8 mouse cellular contexts compared by ENCODE assay signal in the genomic region with DNA sequence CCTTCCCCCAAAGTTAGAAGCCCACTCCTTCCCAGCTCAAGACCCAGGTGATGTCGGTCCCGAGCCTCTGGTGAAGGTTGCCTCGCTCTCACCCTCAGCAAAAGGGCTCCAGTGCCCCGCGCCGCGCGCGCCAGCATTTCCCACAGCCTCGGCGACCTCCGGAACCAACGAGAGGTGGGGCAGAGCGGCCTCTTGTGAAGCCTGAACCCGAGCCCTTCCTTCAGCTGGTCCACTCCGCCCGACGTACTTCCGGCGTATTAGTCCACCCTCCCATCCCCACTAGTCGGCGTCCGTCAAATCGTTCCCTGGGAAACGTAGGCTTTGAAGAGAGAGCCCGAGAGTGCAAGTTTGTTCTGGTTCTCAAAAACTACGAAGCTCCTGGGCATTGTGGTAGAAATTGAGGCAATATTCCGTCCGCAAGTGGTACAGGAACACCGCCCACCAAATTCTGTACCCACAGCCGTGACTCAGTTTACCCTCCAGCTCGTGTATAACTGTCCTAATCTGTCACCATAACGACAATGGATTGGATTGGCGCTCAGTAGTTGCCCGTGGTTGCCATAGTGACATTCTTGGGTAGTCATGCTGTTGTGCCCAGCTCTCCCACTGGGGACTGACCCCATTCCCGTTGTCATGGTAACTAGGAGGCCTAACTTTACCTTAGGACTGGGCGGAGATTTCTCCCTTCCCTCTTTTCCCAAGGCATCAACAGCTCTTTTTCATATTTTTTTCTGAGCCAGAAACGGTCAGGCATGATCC. TPM values are rescaled to one million over a fixed set of nuclear protein-coding genes. Genes with fewer than 3 reads are reported as not detected.
DNase-seq lines count a peak whose midpoint lies in the region; ATAC-seq lines count a peak whose summit lies in the region.

A gene (minus strand): TSS at position 474 of the 759 bp plus-strand sequence.

- H3K27me3 ChIP-seq in hindbrain, embryonic 15.5 days: no peaks in the 10 kb centered on the region

- WGBS in hindbrain, embryonic 15.5 days: under 1% methylated on average over 38 of the region's 38 CpGs

- H3K9ac ChIP-seq in hindbrain, embryonic 15.5 days: peak within 1 kb of the TSS; percentile 92

- peak within 1 kb of the TSS; percentile 84 for H3K27ac ChIP-seq in hindbrain, embryonic 15.5 days (replicated peaks)

- no peaks in the 10 kb centered on the region for H3K9me3 ChIP-seq in hindbrain, embryonic 15.5 days

- H3K4me1 ChIP-seq in hindbrain, embryonic 15.5 days (replicated peaks): peaks cover 24% of the 10 kb centered on the region

- peak; percentile 98 for DNase-seq in R1 (ENCODE audit: low read depth, low spot score)
- DNase-seq in cerebellum, postnatal 25 days: peak; percentile 91 to 96
- DNase-seq in frontal cortex, postnatal 36 days (ENCODE audit: low spot score in 2 of 2): peak; percentile 91 to 95
- peak; percentile 89 for DNase-seq in left cerebral cortex, adult 11 months (ENCODE audit: low spot score)
- peak; percentile 93 to 94 for DNase-seq in lung, postnatal 4 days
- DNase-seq in retina, postnatal 7 days (ENCODE audit: low read depth, low spot score): peak; percentile 91
- DNase-seq in urinary bladder, adult 2 months (ENCODE audit: low spot score): peak; percentile 78

- H3K36me3 ChIP-seq in hindbrain, embryonic 15.5 days: peaks cover 49% of the 10 kb centered on the region

- H3K4me2 ChIP-seq in hindbrain, embryonic 15.5 days: peak within 1 kb of the TSS; percentile 71

- peak within 1 kb of the TSS; percentile 83 for H3K4me3 ChIP-seq in hindbrain, embryonic 15.5 days

- peak; percentile 96 for ATAC-seq in hindbrain, embryonic 15.5 days (ENCODE audit: low FRiP score, low read depth)

RNA-seq across cellular contexts. Expression of the gene that starts here (rescaled TPM):
- polyA plus RNA-seq in hindbrain, embryonic 15.5 days (2015; fragmentation: Nextera tagmentation; extraction: Ambion mirVana): 227 and 236 TPM in 2 replicates
- 72.2 and 94.8 TPM in 2 replicates for polyA plus RNA-seq in urinary bladder, adult 2 months (2012; rRNA removed)

Comparison
In these comparisons a context has a peak if more than half of its experiments do, and no peak if none do; other contexts are left out.
1. Peak in every context shown above with its lines: DNase-seq, ATAC-seq, H3K4me3 ChIP-seq and H3K27ac ChIP-seq.